Mouse (Mus musculus): ENCODE measurements at regions not wholly inside any gene's neighbourhood (a gene's known extent, or its start where the extent isn't known, plus 50 kb on each side); places are given as distances from the start of the nearest gene placed in this dataset.

GRCm38 (mm10) chr15:61096021-61096781 is 173.4 kb upstream of the A1bg start:
- Histone ChIP-seq H3K4me2 (no peak overlapping the region), H3K27ac (no peak overlapping the region), H3K27me3 (replicated peaks) (no peaks in the 10 kb centered on the region), H3K36me3 (replicated peaks) (no peaks in the 10 kb centered on the region), H3K4me1 (no peaks in the 10 kb centered on the region), H3K4me3 (no peak overlapping the region), H3K9me3 (no peaks in the 10 kb centered on the region), H3K9ac (no peak overlapping the region)
- ATAC-seq (replicated peaks): peak; percentile 85
- 50% methylated on average over 3 of the region's 3 CpGs for WGBS

GRCm38 (mm10) chr15:61055017-61055609 is 132.3 kb upstream of the A1bg start:
- no peaks in the 10 kb centered on the region for H3K9me3 ChIP-seq
- no peaks in the 10 kb centered on the region for H3K27me3 ChIP-seq (replicated peaks)
- no peak overlapping the region for H3K4me2 ChIP-seq
- peaks cover 4% of the 10 kb centered on the region; the same call in 1 of the 2 replicates for H3K4me1 ChIP-seq
- H3K9ac ChIP-seq: no peak overlapping the region
- 47% methylated on average over 7 of the region's 7 CpGs for WGBS
- no peaks in the 10 kb centered on the region for H3K36me3 ChIP-seq (replicated peaks)
- 0 out of 2 replicates have a peak, but pooled peaks have one; percentile 27 for ATAC-seq (replicated peaks)
- H3K4me3 ChIP-seq: no peak overlapping the region
- H3K27ac ChIP-seq: no peak overlapping the region

- H3K4me1 ChIP-seq: peaks cover 4% of the 10 kb centered on the region; the same call in 1 of the 2 replicates
- ATAC-seq (replicated peaks): no peak
- H3K36me3 ChIP-seq (replicated peaks): no peaks in the 10 kb centered on the region
- WGBS: 74% methylated on average over 4 of the region's 4 CpGs
- H3K4me3 ChIP-seq: no peak overlapping the region
- no peak overlapping the region for H3K4me2 ChIP-seq
- no peaks in the 10 kb centered on the region for H3K9me3 ChIP-seq
- H3K27me3 ChIP-seq (replicated peaks): no peaks in the 10 kb centered on the region
- no peak overlapping the region for H3K27ac ChIP-seq
- no peak overlapping the region for H3K9ac ChIP-seq
Observed at GRCm38 (mm10) chr15:61051363-61051762, 128.6 kb upstream of the A1bg start.

GRCm38 (mm10) chr15:61009509-61009908 is 86.7 kb upstream of the A1bg start:
- H3K4me3 ChIP-seq: no peak overlapping the region
- no peaks in the 10 kb centered on the region for H3K4me1 ChIP-seq
- no peaks in the 10 kb centered on the region for H3K9me3 ChIP-seq
- H3K4me2 ChIP-seq: no peak overlapping the region
- no peaks in the 10 kb centered on the region for H3K36me3 ChIP-seq (replicated peaks)
- no peak overlapping the region for H3K27ac ChIP-seq
- H3K27me3 ChIP-seq (replicated peaks): no peaks in the 10 kb centered on the region
- no peak for ATAC-seq (replicated peaks)
- no peak overlapping the region for H3K9ac ChIP-seq
- WGBS: 61% methylated on average over 3 of the region's 3 CpGs

- H3K4me1 ChIP-seq: no peaks in the 10 kb centered on the region
- no peaks in the 10 kb centered on the region for H3K36me3 ChIP-seq (replicated peaks)
- no peak overlapping the region for H3K9ac ChIP-seq
- no peaks in the 10 kb centered on the region for H3K27me3 ChIP-seq (replicated peaks)
- 88% methylated on average over 3 of the region's 3 CpGs for WGBS
- no peak for ATAC-seq (replicated peaks)
- no peak overlapping the region for H3K27ac ChIP-seq
- H3K4me2 ChIP-seq: no peak overlapping the region
- no peak overlapping the region for H3K4me3 ChIP-seq
- no peaks in the 10 kb centered on the region for H3K9me3 ChIP-seq
Observed at GRCm38 (mm10) chr15:61007461-61008059, 84.7 kb upstream of the A1bg start.

- ATAC-seq (replicated peaks): no peak
- H3K4me3 ChIP-seq: no peak overlapping the region
- H3K27me3 ChIP-seq (replicated peaks): no peaks in the 10 kb centered on the region
- H3K36me3 ChIP-seq (replicated peaks): no peaks in the 10 kb centered on the region
- H3K9me3 ChIP-seq: no peaks in the 10 kb centered on the region
- H3K4me1 ChIP-seq: no peaks in the 10 kb centered on the region
- H3K4me2 ChIP-seq: no peak overlapping the region
- no peak overlapping the region for H3K9ac ChIP-seq
- WGBS: 79% methylated on average over 4 of the region's 4 CpGs
- no peak overlapping the region for H3K27ac ChIP-seq
Observed at GRCm38 (mm10) chr15:61006608-61007007, 83.8 kb upstream of the A1bg start.

- H3K27me3 ChIP-seq (replicated peaks): no peaks in the 10 kb centered on the region
- no peak overlapping the region for H3K9ac ChIP-seq
- no peak overlapping the region for H3K4me2 ChIP-seq
- H3K4me1 ChIP-seq: no peaks in the 10 kb centered on the region
- no peaks in the 10 kb centered on the region for H3K36me3 ChIP-seq (replicated peaks)
- 88% methylated on average over 4 of the region's 4 CpGs for WGBS
- H3K27ac ChIP-seq: no peak overlapping the region
- no peak for ATAC-seq (replicated peaks)
- H3K4me3 ChIP-seq: no peak overlapping the region
- H3K9me3 ChIP-seq: no peaks in the 10 kb centered on the region
Observed at GRCm38 (mm10) chr15:60993971-60994690, 71.3 kb upstream of the A1bg start.

GRCm38 (mm10) chr15:60993394-60993793 is 70.6 kb upstream of the A1bg start:
- Histone ChIP-seq H3K36me3 (replicated peaks) (no peaks in the 10 kb centered on the region), H3K9ac (no peak overlapping the region), H3K4me3 (no peak overlapping the region), H3K27me3 (replicated peaks) (no peaks in the 10 kb centered on the region), H3K4me1 (no peaks in the 10 kb centered on the region), H3K27ac (no peak overlapping the region), H3K9me3 (no peaks in the 10 kb centered on the region), H3K4me2 (no peak overlapping the region)
- WGBS: 84% methylated on average over 2 of the region's 2 CpGs
- ATAC-seq (replicated peaks): no peak

GRCm38 (mm10) chr15:60982576-60982975 is 59.8 kb upstream of the A1bg start:
- Histone ChIP-seq H3K4me2 (no peak overlapping the region), H3K27me3 (replicated peaks) (no peaks in the 10 kb centered on the region), H3K4me3 (no peak overlapping the region), H3K9ac (no peak overlapping the region), H3K4me1 (no peaks in the 10 kb centered on the region), H3K27ac (no peak overlapping the region), H3K36me3 (replicated peaks) (no peaks in the 10 kb centered on the region), H3K9me3 (no peaks in the 10 kb centered on the region)
- WGBS: 78% methylated on average over 2 of the region's 2 CpGs
- ATAC-seq (replicated peaks): no peak
